Mouse (Mus musculus): ENCODE results near the gene Ldb2.

GRCm38 (mm10) chr5:44805960-44806359 is 6.5 kb upstream of the Ldb2 start:
- no peak for TF ChIP-seq EP300 (IDR thresholded peaks at IDR 0.05)
- no peak for TF ChIP-seq CTCF (IDR thresholded peaks at IDR 0.05)

Data from lung, postnatal 0 days (tissue).